7 mouse cellular contexts compared by ENCODE assay signal in genomic region chr15:99725341-99726155, GRCm38 (mm10). TPM values are rescaled to one million over a fixed set of nuclear protein-coding genes. Genes with fewer than 3 reads are reported as not detected.
DNase-seq lines count a peak whose midpoint lies in the region; ATAC-seq lines count a peak whose summit lies in the region.

TSS of gene Cox14 (plus strand) at chr15:99725618.

- H3K9me3 ChIP-seq in intestine, embryonic 16.5 days (ENCODE audit: control insufficient read depth, low read length): 0 out of 2 replicates have a peak, but pooled peaks cover 2% of the 10 kb centered on the region
- H3K9me3 ChIP-seq in midbrain, embryonic 11.5 days (ENCODE audit: control insufficient read depth, low read length): no peaks in the 10 kb centered on the region; the same call in 1 of the 2 replicates

- H3K27me3 ChIP-seq in intestine, embryonic 16.5 days (replicated peaks; ENCODE audit: control insufficient read depth, insufficient read depth, low read length): no peaks in the 10 kb centered on the region
- H3K27me3 ChIP-seq in midbrain, embryonic 11.5 days (ENCODE audit: control insufficient read depth, insufficient read depth, low read length): no peaks in the 10 kb centered on the region

- intact Hi-C loops in left cerebral cortex, postnatal 36 days (cut with DNase I): loop anchor here (5.0 kb wide), 2 partner anchors 47 to 177 kb away; partner anchors contain the start of gene Cers5

- H3K27ac ChIP-seq in intestine, embryonic 16.5 days (ENCODE audit: low read length): peak within 1 kb of the TSS; percentile 94
- peak within 1 kb of the TSS; percentile 79 for H3K27ac ChIP-seq in midbrain, embryonic 11.5 days (ENCODE audit: low read depth, low read length)

- peak within 1 kb of the TSS; percentile 86 for H3K4me2 ChIP-seq in intestine, embryonic 16.5 days (ENCODE audit: low read depth, low read length)
- peak within 1 kb of the TSS; percentile 82 for H3K4me2 ChIP-seq in midbrain, embryonic 11.5 days

- peaks cover 25% of the 10 kb centered on the region for H3K4me1 ChIP-seq in intestine, embryonic 16.5 days (ENCODE audit: control insufficient read depth, insufficient read depth, low read length)
- peaks cover 24% of the 10 kb centered on the region for H3K4me1 ChIP-seq in midbrain, embryonic 11.5 days (ENCODE audit: control insufficient read depth, insufficient read depth, low read length)

- WGBS in intestine, embryonic 16.5 days: under 1% methylated on average over 68 of the region's 68 CpGs
- WGBS in midbrain, embryonic 11.5 days: under 1% methylated on average over 67 of the region's 68 CpGs

- H3K36me3 ChIP-seq in intestine, embryonic 16.5 days (ENCODE audit: control insufficient read depth, insufficient read depth, low read length): peaks cover 12% of the 10 kb centered on the region
- H3K36me3 ChIP-seq in midbrain, embryonic 11.5 days (ENCODE audit: control insufficient read depth, insufficient read depth, low read length): peaks cover 18% of the 10 kb centered on the region

- H3K4me3 ChIP-seq in intestine, embryonic 16.5 days (ENCODE audit: low read length): peak within 1 kb of the TSS; percentile 98
- H3K4me3 ChIP-seq in midbrain, embryonic 11.5 days (ENCODE audit: low read depth, low read length): peak within 1 kb of the TSS; percentile 97

- H3K9ac ChIP-seq in intestine, embryonic 16.5 days (ENCODE audit: low read depth, low read length): peak within 1 kb of the TSS; percentile 97
- peak within 1 kb of the TSS; percentile 90 for H3K9ac ChIP-seq in midbrain, embryonic 11.5 days (ENCODE audit: low read length)

- peak; percentile 96 for DNase-seq in adrenal gland, adult 8-10 months
- peak; percentile 97 for DNase-seq in embryo, embryonic 9.5 days (ENCODE audit: extremely low spot score)
- peak; percentile 82 to 91 for DNase-seq in gastrocnemius, postnatal 4 days (ENCODE audit: low spot score in 2 of 2)
- DNase-seq in left cerebral cortex, postnatal 36 days (ENCODE audit: low spot score in 2 of 2): peak; percentile 93 to 95
- DNase-seq in midbrain, embryonic 11.5 days (ENCODE audit: low spot score, missing footprints): peak; percentile 100
- peak; percentile 99 for DNase-seq in skeletal muscle tissue, adult 2 months (ENCODE audit: low read depth, low spot score)

- ATAC-seq in intestine, embryonic 16.5 days: peak; percentile 92
- peak; percentile 93 for ATAC-seq in midbrain, embryonic 11.5 days (ENCODE audit: low FRiP score)

RNA-seq across cellular contexts. Expression of gene Cox14, which starts in this region (rescaled TPM):
- total RNA-seq in adrenal gland, adult 8-10 months (2022): 100 to 1,000 TPM; 200 to 304 (median 253) TPM
- total RNA-seq in gastrocnemius, postnatal 4 days (2021): 100 to 1,000 TPM; 125 to 144 TPM
- 249 and 253 TPM in 2 replicates for polyA plus RNA-seq in intestine, embryonic 16.5 days (2015; fragmentation: Nextera tagmentation; extraction: Ambion mirVana)
- 100 to 1,000 TPM; 112 to 121 TPM for total RNA-seq in left cerebral cortex, postnatal 36 days (2021)
- polyA plus RNA-seq in midbrain, embryonic 11.5 days (2014; fragmentation: Nextera tagmentation; extraction: Ambion mirVana): 135 and 140 TPM in 2 replicates

Comparison
In these comparisons a context has a peak if more than half of its experiments do, and no peak if none do; other contexts are left out.
1. Peak in every context shown above with its lines: DNase-seq, ATAC-seq, H3K4me3 ChIP-seq and H3K27ac ChIP-seq.